Mouse (Mus musculus): ENCODE measurements around the gene Smg6.

- TF ChIP-seq POLR2A (IDR thresholded peaks at IDR 0.05; ENCODE audit: borderline replicate concordance, extremely low read depth, low read depth, low read length) (no peak), CTCF (IDR thresholded peaks at IDR 0.05; ENCODE audit: insufficient read depth, low read length) (no peak)
These were observed 31.0 kb upstream of the Smg6 start for GRCm38 (mm10) chr11:74894619-74895018.

All from lung, adult 2 months (tissue).